Mouse (Mus musculus) lung, postnatal 0 days (tissue): ENCODE results near the gene Atp13a3.

Source experiments
- CTCF ChIP-seq: IDR thresholded peaks from 2 replicates; pipeline ENCODE4 v1.5.1; 2016; ENCODE audit warnings: antibody characterized with exemption, mild to moderate bottlenecking
- EP300 ChIP-seq: IDR thresholded peaks from 2 replicates; pipeline ENCODE4 v1.6.1; 2016; ENCODE audit warnings: antibody characterized with exemption, mild to moderate bottlenecking, control low read depth

GRCm38 (mm10) chr16:30278406-30278805 lies 127.4 kb downstream of the Atp13a3 start:
- TF ChIP-seq EP300 = no peak
- TF ChIP-seq CTCF = no peak
